Mouse (Mus musculus) heart, embryonic 10.5 days (tissue): ENCODE data around the gene Ocrl. TPM values are rescaled to one million over a fixed set of nuclear protein-coding genes. Genes with fewer than 3 reads are reported as not detected.

Source experiments
- DNase-seq: peaks from one replicate; pipeline ENCODE4 v3.0.0-alpha.2; 2017; ENCODE audit warnings: low spot score
- H3K27ac ChIP-seq: fragments of 300-500 bp; sonication (generic); 2 replicates; pipeline ENCODE4 v1.5.1; 2016; ENCODE audit warnings: mild to moderate bottlenecking
- H3K27me3 ChIP-seq: fragments of 300-500 bp; sonication (generic); 2 replicates; pipeline ENCODE4 v1.6.1; 2016; ENCODE audit warnings: mild to moderate bottlenecking; ENCODE audit not compliant: poor library complexity, insufficient read depth, severe bottlenecking
- H3K36me3 ChIP-seq: fragments of 300-500 bp; sonication (generic); 2 replicates; pipeline ENCODE4 v1.6.1; 2016; ENCODE audit warnings: mild to moderate bottlenecking, moderate library complexity
- H3K4me1 ChIP-seq: fragments of 300-500 bp; sonication (generic); 2 replicates; pipeline ENCODE4 v1.6.1; 2016; ENCODE audit warnings: mild to moderate bottlenecking
- H3K4me3 ChIP-seq: fragments of 300-500 bp; sonication (generic); 2 replicates; pipeline ENCODE4 v1.5.1; 2016; ENCODE audit warnings: mild to moderate bottlenecking, moderate library complexity
- H3K9me3 ChIP-seq: fragments of 300-500 bp; sonication (generic); 2 replicates; pipeline ENCODE4 v1.6.1; 2016; ENCODE audit warnings: mild to moderate bottlenecking, moderate library complexity
- WGBS: fragments of 180-500 bp; shearing (Covaris S2); methylation state at CpG from one replicate; pipeline ENCODE4 v1.1.7; 2016; 5-methylcytosine and 5-hydroxymethylcytosine counted together
- polyA plus RNA-seq: library from polyadenylated mRNA; unstranded; fragments of >200 nt; fragmentation: Nextera tagmentation; extraction: Ambion mirVana; gene quantifications from 2 replicates; pipeline ENCODE4 v1.2.1, GENCODE M21; 2016

Gene Ocrl
- 12.5 and 13.2 TPM in 2 replicates for polyA plus RNA-seq

DNA sequence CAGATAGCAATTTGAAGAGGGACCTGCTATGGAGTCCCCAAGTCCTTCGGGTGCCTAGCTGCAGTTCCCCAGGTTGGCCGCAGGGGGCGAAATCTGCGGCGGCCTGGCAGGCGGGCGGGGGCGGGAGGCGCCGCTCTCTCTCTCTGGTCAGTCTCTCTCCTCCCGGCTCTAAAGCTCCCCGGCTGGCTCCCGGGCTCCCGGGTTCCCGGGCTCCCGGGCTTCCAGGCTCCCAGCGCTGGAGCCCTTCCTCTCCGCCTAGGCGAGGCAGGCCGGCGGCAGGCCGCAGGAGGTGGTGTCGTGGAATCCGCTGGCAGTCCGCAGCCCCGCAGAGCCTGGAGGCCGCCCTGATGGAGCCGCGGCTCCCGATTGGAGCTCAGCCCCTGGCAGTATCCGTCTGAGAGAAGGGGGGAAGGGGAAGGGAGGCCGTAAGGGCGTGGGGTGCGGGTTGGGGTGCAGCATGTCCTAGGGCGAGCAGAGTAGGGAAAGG, at the start of gene Ocrl:
TSS of gene Ocrl (plus strand) at position 82 of the 487 bp plus-strand sequence.
- DNase-seq: peak; percentile 85
- Histone ChIP-seq H3K27me3 (no peaks in the 10 kb centered on the region), H3K9me3 (no peaks in the 10 kb centered on the region), H3K4me3 (peak within 1 kb of the TSS; percentile 71), H3K4me1 (no peaks in the 10 kb centered on the region), H3K36me3 (no peaks in the 10 kb centered on the region), H3K27ac (peak within 1 kb of the TSS; percentile 92)
- 11% methylated on average over 27 of the region's 35 CpGs for WGBS

GRCm38 (mm10) chrX:47880052-47880451, 32.1 kb upstream of the Ocrl start:
- no peaks in the 10 kb centered on the region for H3K27me3 ChIP-seq
- no peaks in the 10 kb centered on the region for H3K9me3 ChIP-seq
- WGBS: 39% methylated on average over 2 of the region's 2 CpGs
- no peak overlapping the region for H3K4me3 ChIP-seq
- no peaks in the 10 kb centered on the region for H3K36me3 ChIP-seq
- DNase-seq: no peak
- no peak overlapping the region for H3K27ac ChIP-seq
- H3K4me1 ChIP-seq: no peaks in the 10 kb centered on the region

GRCm38 (mm10) chrX:47882813-47883212, 29.4 kb upstream of the Ocrl start:
- Histone ChIP-seq H3K9me3 (no peaks in the 10 kb centered on the region), H3K27me3 (no peaks in the 10 kb centered on the region), H3K4me3 (no peak overlapping the region), H3K4me1 (no peaks in the 10 kb centered on the region), H3K27ac (no peak overlapping the region), H3K36me3 (no peaks in the 10 kb centered on the region)
- no peak for DNase-seq
- WGBS: 83% methylated on average over 6 of the region's 6 CpGs

- H3K27me3 ChIP-seq: no peaks in the 10 kb centered on the region; the same call in 1 of the 2 replicates
- WGBS: 82% methylated on average over 2 of the region's 2 CpGs
- DNase-seq: no peak
- H3K4me3 ChIP-seq: no peak overlapping the region
- H3K36me3 ChIP-seq: no peaks in the 10 kb centered on the region
- H3K4me1 ChIP-seq: no peaks in the 10 kb centered on the region
- no peak overlapping the region for H3K27ac ChIP-seq
- no peaks in the 10 kb centered on the region for H3K9me3 ChIP-seq
Observed at GRCm38 (mm10) chrX:47887401-47887800, 24.8 kb upstream of the Ocrl start.

GRCm38 (mm10) chrX:47891243-47891906, 20.8 kb upstream of the Ocrl start:
- H3K4me3 ChIP-seq: peak overlapping the region; percentile 70
- no peaks in the 10 kb centered on the region for H3K9me3 ChIP-seq
- DNase-seq: no peak
- H3K27me3 ChIP-seq: no peaks in the 10 kb centered on the region; the same call in 1 of the 2 replicates
- no peaks in the 10 kb centered on the region for H3K4me1 ChIP-seq
- H3K36me3 ChIP-seq: no peaks in the 10 kb centered on the region
- WGBS: 14% methylated on average over 11 of the region's 12 CpGs
- peak overlapping the region; percentile 87 for H3K27ac ChIP-seq

DNA sequence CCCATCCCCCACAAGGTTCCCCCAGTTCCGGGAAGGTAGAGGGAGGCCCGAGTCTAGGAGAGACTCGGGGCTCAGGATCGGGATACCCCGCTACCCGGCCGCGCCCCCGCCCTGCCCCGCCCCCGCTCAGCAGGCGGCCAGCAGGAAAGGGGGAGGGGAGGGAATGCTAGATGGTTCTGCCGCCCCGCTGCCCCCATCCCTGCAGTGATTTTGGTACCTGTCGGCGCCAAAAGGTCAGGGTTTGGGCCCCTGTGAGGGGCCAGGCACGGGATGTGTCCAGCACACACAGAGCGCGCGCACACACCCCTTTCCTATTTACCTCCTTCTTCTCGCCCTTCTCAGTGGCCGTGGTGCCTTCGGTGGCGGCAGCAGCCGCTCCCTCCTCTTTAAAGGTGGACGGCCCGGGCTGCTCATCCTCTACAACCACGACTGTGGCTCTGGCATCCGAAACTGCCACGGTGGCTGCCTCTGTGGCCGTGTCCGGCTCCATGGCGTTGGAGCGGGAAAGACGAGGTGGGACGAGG, 20.2 kb upstream of the Ocrl start:
- Histone ChIP-seq H3K36me3 (no peaks in the 10 kb centered on the region), H3K27me3 (no peaks in the 10 kb centered on the region; the same call in 1 of the 2 replicates), H3K27ac (peak overlapping the region; percentile 87), H3K4me1 (no peaks in the 10 kb centered on the region), H3K4me3 (peak overlapping the region; percentile 70), H3K9me3 (no peaks in the 10 kb centered on the region)
- DNase-seq: no peak
- WGBS: 20% methylated on average over 22 of the region's 36 CpGs

GRCm38 (mm10) chrX:47892431-47893024, 19.7 kb upstream of the Ocrl start, which contains the start of gene Smarca1:
Smarca1 (minus strand) TSS chrX:47892974.
- Histone ChIP-seq H3K9me3 (no peaks in the 10 kb centered on the region), H3K4me3 (peak within 1 kb of the TSS; percentile 70), H3K4me1 (no peaks in the 10 kb centered on the region), H3K36me3 (no peaks in the 10 kb centered on the region), H3K27me3 (no peaks in the 10 kb centered on the region; the same call in 1 of the 2 replicates), H3K27ac (peak within 1 kb of the TSS; percentile 87)
- DNase-seq: peak; percentile 76
- 19% methylated on average over 17 of the region's 17 CpGs for WGBS

GRCm38 (mm10) chrX:47912904-47913542, 836 bp downstream of the Ocrl start:
- 16% methylated on average over 8 of the region's 8 CpGs for WGBS
- no peaks in the 10 kb centered on the region for H3K9me3 ChIP-seq
- peak overlapping the region; percentile 71 for H3K4me3 ChIP-seq
- H3K36me3 ChIP-seq: no peaks in the 10 kb centered on the region
- no peaks in the 10 kb centered on the region for H3K4me1 ChIP-seq
- no peak for DNase-seq
- peak overlapping the region; percentile 92; the same call in 1 of the 2 replicates for H3K27ac ChIP-seq
- H3K27me3 ChIP-seq: no peaks in the 10 kb centered on the region

GRCm38 (mm10) chrX:47913543-47913938, 1.4 kb downstream of the Ocrl start:
- H3K27me3 ChIP-seq: no peaks in the 10 kb centered on the region
- no peaks in the 10 kb centered on the region for H3K36me3 ChIP-seq
- H3K4me3 ChIP-seq: no peak overlapping the region
- WGBS: 82% methylated on average over 7 of the region's 7 CpGs
- H3K9me3 ChIP-seq: no peaks in the 10 kb centered on the region
- no peak overlapping the region for H3K27ac ChIP-seq
- DNase-seq: no peak
- no peaks in the 10 kb centered on the region for H3K4me1 ChIP-seq

DNA sequence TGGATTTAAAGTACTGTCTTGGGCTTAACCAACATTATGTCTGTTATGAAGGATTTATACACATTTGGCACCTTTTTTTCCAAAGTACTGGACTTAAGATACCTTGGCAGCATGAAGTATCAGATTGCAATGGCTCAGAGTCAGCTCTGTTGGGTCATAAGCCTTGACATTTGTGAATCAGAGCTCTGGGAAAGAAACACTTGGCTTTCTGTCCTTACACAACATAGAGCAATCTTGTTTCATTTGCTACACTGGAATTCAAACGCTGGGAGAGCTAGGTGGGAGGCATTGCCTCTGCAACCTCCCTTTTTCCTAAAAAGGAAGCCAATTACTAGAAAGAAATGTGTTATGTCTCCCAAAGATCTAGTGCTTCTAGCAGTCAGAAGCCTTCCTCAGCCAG, 4.6 kb downstream of the Ocrl start:
- Histone ChIP-seq H3K9me3 (no peaks in the 10 kb centered on the region), H3K4me1 (no peaks in the 10 kb centered on the region), H3K4me3 (no peak overlapping the region), H3K27ac (no peak overlapping the region), H3K27me3 (no peaks in the 10 kb centered on the region), H3K36me3 (no peaks in the 10 kb centered on the region)
- 61% methylated on average over 1 of the region's 1 CpGs for WGBS
- DNase-seq: no peak

- no peak for DNase-seq
- Histone ChIP-seq H3K36me3 (no peaks in the 10 kb centered on the region), H3K9me3 (no peaks in the 10 kb centered on the region), H3K4me3 (no peak overlapping the region), H3K27ac (no peak overlapping the region), H3K27me3 (no peaks in the 10 kb centered on the region), H3K4me1 (no peaks in the 10 kb centered on the region)
- 74% methylated on average over 5 of the region's 5 CpGs for WGBS
Observed at GRCm38 (mm10) chrX:47920541-47920940, 8.4 kb downstream of the Ocrl start.

DNA sequence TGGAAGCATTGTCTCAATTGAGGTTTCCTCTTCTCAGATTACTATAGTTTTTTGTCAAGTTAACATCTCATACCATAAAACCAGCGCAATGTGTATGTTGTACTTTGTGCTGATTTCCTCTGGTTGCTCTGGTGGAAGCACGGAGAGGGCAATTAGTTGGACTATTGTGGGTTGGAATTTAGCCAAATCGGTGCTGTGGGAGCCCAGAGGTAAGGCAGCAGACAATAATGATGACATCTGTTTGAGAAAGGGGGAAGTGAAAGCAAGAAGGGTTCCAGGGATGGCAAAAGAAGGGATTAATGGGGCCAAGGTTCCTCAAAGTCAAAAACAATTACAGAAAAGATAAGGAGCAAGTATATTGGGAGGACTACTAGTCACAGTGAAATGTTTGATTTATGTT, 15.8 kb downstream of the Ocrl start:
- no peaks in the 10 kb centered on the region for H3K9me3 ChIP-seq
- no peak for DNase-seq
- H3K36me3 ChIP-seq: 0 out of 2 replicates have a peak, but pooled peaks cover 8% of the 10 kb centered on the region
- no peak overlapping the region for H3K27ac ChIP-seq
- no peak overlapping the region for H3K4me3 ChIP-seq
- H3K27me3 ChIP-seq: no peaks in the 10 kb centered on the region
- 74% methylated on average over 3 of the region's 3 CpGs for WGBS
- no peaks in the 10 kb centered on the region for H3K4me1 ChIP-seq

- H3K4me1 ChIP-seq: no peaks in the 10 kb centered on the region
- no peaks in the 10 kb centered on the region for H3K9me3 ChIP-seq
- no peak overlapping the region for H3K27ac ChIP-seq
- H3K36me3 ChIP-seq: peaks cover 11% of the 10 kb centered on the region; the same call in 1 of the 2 replicates
- 61% methylated on average over 3 of the region's 3 CpGs for WGBS
- DNase-seq: no peak
- H3K4me3 ChIP-seq: no peak overlapping the region
- no peaks in the 10 kb centered on the region for H3K27me3 ChIP-seq
Observed at GRCm38 (mm10) chrX:47930449-47930848, 18.3 kb downstream of the Ocrl start.
